Mouse (Mus musculus) ES-E14 (cell line): ENCODE results near the gene Gm13697.

ENCODE experiments used
- MAFK ChIP-seq: IDR thresholded peaks from 2 replicates; pipeline ENCODE4 v1.6.1; 2014; ENCODE audit warnings: mild to moderate bottlenecking, low read depth, low read length, inconsistent platforms; ENCODE audit not compliant: insufficient read depth
- ZNF384 ChIP-seq: IDR thresholded peaks from 2 replicates; pipeline ENCODE4 v1.6.1; 2012; ENCODE audit warnings: low read depth, low read length, inconsistent platforms

- no peak for TF ChIP-seq MAFK
- TF ChIP-seq ZNF384, result no peak
Observed at GRCm38 (mm10) chr2:84035997-84036396, 51.5 kb downstream of the Gm13697 start.
